Mouse (Mus musculus): ENCODE measurements around the gene Tmem184b.

GRCm38 (mm10) chr15:79329346-79329978 is 73.9 kb downstream of the Tmem184b start:
- TF ChIP-seq ETS1 (conservative IDR thresholded peaks at IDR 0.05; ENCODE audit: low read depth, low read length) (no peak), USF1 (IDR thresholded peaks at IDR 0.05; ENCODE audit: low read depth, low read length) (no peak), POLR2A (IDR thresholded peaks at IDR 0.05; ENCODE audit: low read depth, low read length) (no peak), KAT2A (IDR thresholded peaks at IDR 0.05; ENCODE audit: insufficient replicate concordance, low read length) (no peak), POLR2AphosphoS2 (IDR thresholded peaks at IDR 0.05; ENCODE audit: low read depth, low read length) (no peak), SIN3A (IDR thresholded peaks at IDR 0.05; ENCODE audit: low read length) (no peak), MYC (IDR thresholded peaks at IDR 0.05; ENCODE audit: low read depth, low read length) (no peak), SMC3 (IDR thresholded peaks at IDR 0.05; ENCODE audit: low read depth, low read length) (no peak; the same call in 1 of the 2 replicates)
